Mouse (Mus musculus) lung, embryonic 14.5 days (tissue): ENCODE data around the gene Ifi27. TPM values are rescaled to one million over a fixed set of nuclear protein-coding genes. Genes with fewer than 3 reads are reported as not detected.
A peak's percentile ranks its signal among the peaks of the same experiment; 100 is the strongest.
"Not testable (repeated sequence)": the region's sequence is repeated elsewhere in the genome, so short reads cannot be mapped to it uniquely, and the experiment has no call there.

Experiments used
- ATAC-seq: fragments of 200-750 bp; cut with Nextera tagmentation; 2 replicates; pipeline ENCODE4 v1.8.0; 2017; ENCODE audit warnings: mild to moderate bottlenecking, moderate TSS enrichment, moderate library complexity; ENCODE audit not compliant: insufficient read depth
- DNase-seq: peaks from one replicate; pipeline ENCODE4 v3.0.0-alpha.2; 2015
- H3K27ac ChIP-seq: fragments of 300-500 bp; sonication (generic); 2 replicates; pipeline ENCODE4 v1.5.1; 2014; ENCODE audit warnings: low read depth, mild to moderate bottlenecking, moderate library complexity
- H3K27me3 ChIP-seq: fragments of 300-500 bp; sonication (generic); 2 replicates; pipeline ENCODE4 v1.6.1; 2014; ENCODE audit warnings: low read length, control low read depth; ENCODE audit not compliant: insufficient read depth
- H3K36me3 ChIP-seq: fragments of 300-500 bp; sonication (generic); 2 replicates; pipeline ENCODE4 v1.6.1; 2014; ENCODE audit warnings: control low read depth; ENCODE audit not compliant: insufficient read depth
- H3K4me1 ChIP-seq: fragments of 300-500 bp; sonication (generic); 2 replicates; pipeline ENCODE4 v1.6.1; 2014; ENCODE audit warnings: antibody characterized with exemption, control low read depth; ENCODE audit not compliant: insufficient read depth
- H3K4me2 ChIP-seq: fragments of 300-500 bp; sonication (generic); 2 replicates; pipeline ENCODE4 v1.6.1; 2014; ENCODE audit warnings: mild to moderate bottlenecking
- H3K4me3 ChIP-seq: fragments of 300-500 bp; sonication (generic); 2 replicates; pipeline ENCODE4 v1.5.1; 2014; ENCODE audit warnings: low read depth, low read length
- H3K9ac ChIP-seq: fragments of 300-500 bp; sonication (generic); 2 replicates; pipeline ENCODE4 v1.6.1; 2014
- H3K9me3 ChIP-seq: fragments of 300-500 bp; sonication (generic); 2 replicates; pipeline ENCODE4 v1.6.1; 2016; ENCODE audit warnings: low read depth, low read length, control low read depth
- CTCF ChIP-seq: IDR thresholded peaks from 2 replicates; pipeline ENCODE4 v1.5.1; 2016; ENCODE audit warnings: antibody characterized with exemption, low read depth
- WGBS: fragments of 180-500 bp; shearing (Covaris S2); extraction: QIAGEN DNeasy Blood & Tissue Kit; methylation state at CpG from one replicate; pipeline ENCODE4 v1.1.7; 2014; 5-methylcytosine and 5-hydroxymethylcytosine counted together
- polyA plus RNA-seq: library from polyadenylated mRNA; unstranded; fragments of >200 nt; fragmentation: Nextera tagmentation; extraction: Ambion mirVana; gene quantifications from 2 replicates; pipeline ENCODE4 v1.2.1, GENCODE M21; 2014

Gene Ifi27
- polyA plus RNA-seq, 1 experiment from 2014 or later: 30.9 TPM

DNA sequence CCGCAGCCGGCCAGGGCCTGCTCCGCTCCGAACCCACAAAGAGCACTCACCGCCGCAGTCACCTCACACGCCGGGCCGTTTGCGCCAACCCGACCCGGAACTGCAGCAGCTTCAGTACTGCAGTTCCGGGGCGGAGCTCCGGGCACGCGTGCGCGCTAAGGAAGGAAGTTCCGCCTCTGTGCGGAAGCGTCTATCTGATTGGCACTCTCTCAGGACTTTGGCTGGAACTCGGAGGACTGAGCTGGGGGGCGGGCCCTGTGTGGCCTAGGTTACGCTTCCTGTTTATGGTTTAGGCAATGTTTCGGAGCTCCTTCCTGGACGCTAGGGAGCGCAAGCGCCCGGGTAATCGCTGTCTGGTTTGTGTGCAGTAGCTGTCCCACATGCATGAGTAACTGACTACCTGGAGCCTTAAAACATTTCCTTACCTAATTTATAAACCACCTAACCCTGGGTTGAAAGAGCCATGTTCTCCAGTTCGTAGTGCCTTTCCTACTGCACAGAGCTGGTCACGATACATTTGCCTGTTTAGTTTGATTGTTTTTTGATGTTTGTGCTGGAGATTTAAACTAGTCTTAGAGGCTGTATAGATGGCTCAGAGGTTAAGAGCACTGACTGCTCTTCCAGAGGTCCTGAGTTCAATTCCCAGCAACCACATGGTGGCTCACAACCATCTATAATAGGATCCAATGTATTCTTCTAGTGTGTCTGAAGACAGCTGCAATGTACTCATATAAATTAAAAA lies 8.1 kb upstream of the Ifi27 start, which contains the start of gene Ddx24:
Gene Ddx24 (minus strand): TSS at position 102 of the 742 bp plus-strand sequence.
- no peaks in the 10 kb centered on the region for H3K4me1 ChIP-seq
- peak; percentile 100 for ATAC-seq

DNA sequence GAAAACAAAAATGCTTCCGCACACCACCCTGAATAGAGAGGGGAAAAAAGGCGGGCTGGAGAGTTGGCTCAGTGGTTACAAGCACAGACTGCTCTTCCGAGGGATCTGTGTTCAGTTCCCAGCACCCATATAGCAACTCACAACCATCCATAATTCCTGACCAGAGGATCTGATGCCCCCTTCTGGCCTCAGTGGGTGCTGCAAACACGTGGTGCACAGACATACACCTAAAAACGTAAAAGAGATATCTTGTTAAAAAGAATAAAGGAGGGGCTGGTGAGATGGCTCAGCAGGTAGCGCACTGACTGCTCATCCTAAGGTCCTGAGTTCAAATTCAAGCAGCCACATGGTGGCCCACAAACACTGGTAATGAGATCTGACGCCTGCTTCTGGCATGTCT lies 7.3 kb upstream of the Ifi27 start:
- no peak overlapping the region for H3K9ac ChIP-seq
- ATAC-seq: no peak
- WGBS: 88% methylated on average over 7 of the region's 7 CpGs

More for the DNA sequence above, 8.1 kb upstream of the Ifi27 start, which contains the start of gene Ddx24:
- under 1% methylated on average over 33 of the region's 33 CpGs for WGBS
- peak; percentile 79 for TF ChIP-seq CTCF
- H3K9ac ChIP-seq: peak within 1 kb of the TSS; percentile 78
- 0 out of 2 replicates have a peak within 1 kb of the TSS, but pooled peaks have one; percentile 18 for H3K27ac ChIP-seq
- no peaks in the 10 kb centered on the region for H3K27me3 ChIP-seq
- H3K36me3 ChIP-seq: peaks cover 16% of the 10 kb centered on the region
- H3K9me3 ChIP-seq: no peaks in the 10 kb centered on the region
- H3K4me2 ChIP-seq: peak within 1 kb of the TSS; percentile 68
- DNase-seq: peak; percentile 99
- H3K4me3 ChIP-seq: peak within 1 kb of the TSS; percentile 93

DNA sequence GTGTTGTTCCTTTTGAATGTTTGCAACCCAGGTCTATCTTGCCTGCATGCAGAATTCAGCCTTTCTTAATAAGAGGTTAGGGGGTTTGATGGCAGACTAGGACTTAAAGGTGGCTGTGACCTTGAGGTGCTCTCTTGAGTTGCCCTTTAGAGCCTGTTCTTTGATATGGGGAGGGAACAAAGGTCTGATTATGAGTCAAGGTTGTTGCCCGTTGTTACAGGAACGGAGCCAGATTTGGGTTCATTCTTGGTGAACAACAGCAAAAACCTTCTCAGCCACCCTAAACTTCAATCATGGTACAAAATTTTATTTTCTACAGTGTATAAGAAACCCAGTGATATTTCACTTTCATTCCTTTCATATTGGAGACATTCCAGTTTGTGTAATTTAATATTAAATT lies 581 bp upstream of the Ifi27 start:
- H3K27ac ChIP-seq: no peak overlapping the region
- no peak for ATAC-seq
- H3K9me3 ChIP-seq: no peaks in the 10 kb centered on the region
- no peaks in the 10 kb centered on the region for H3K36me3 ChIP-seq
- H3K9ac ChIP-seq: no peak overlapping the region
- H3K4me3 ChIP-seq: no peak overlapping the region
- no peak overlapping the region for H3K4me2 ChIP-seq
- no peak for TF ChIP-seq CTCF
- DNase-seq: no peak
- H3K4me1 ChIP-seq: no peaks in the 10 kb centered on the region
- WGBS: 81% methylated on average over 2 of the region's 2 CpGs
- H3K27me3 ChIP-seq: no peaks in the 10 kb centered on the region

More for the DNA sequence above, 7.3 kb upstream of the Ifi27 start:
- H3K4me1 ChIP-seq: no peaks in the 10 kb centered on the region
- peaks cover 14% of the 10 kb centered on the region for H3K36me3 ChIP-seq
- H3K27me3 ChIP-seq: no peaks in the 10 kb centered on the region
- H3K4me2 ChIP-seq: no peak overlapping the region
- no peak overlapping the region for H3K4me3 ChIP-seq
- no peak for DNase-seq
- H3K9me3 ChIP-seq: no peaks in the 10 kb centered on the region
- TF ChIP-seq CTCF: peak; percentile 33
- H3K27ac ChIP-seq: no peak overlapping the region

DNA sequence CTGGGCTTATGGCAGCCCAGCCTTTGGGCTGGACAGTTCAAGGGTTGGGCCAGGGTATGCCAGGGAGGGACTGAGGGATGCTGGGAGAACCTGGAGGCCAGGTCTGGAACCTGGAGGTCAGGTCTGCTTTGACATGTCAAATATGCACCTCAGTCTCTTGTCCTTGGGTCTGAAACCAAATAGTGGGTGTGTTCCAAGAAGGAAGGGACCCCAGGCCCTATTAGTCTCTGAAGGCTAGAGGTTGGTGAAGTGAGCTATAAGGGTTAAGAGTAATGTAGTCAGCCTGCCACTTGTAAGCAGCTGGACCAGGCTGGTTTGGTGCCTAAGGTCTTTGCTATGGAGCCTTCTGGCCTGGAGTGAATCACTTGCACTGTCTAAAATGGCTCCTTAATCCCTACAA lies 850 bp downstream of the Ifi27 start:
- Histone ChIP-seq H3K4me3 (peak overlapping the region; percentile 19), H3K9ac (no peak overlapping the region), H3K4me1 (no peaks in the 10 kb centered on the region), H3K36me3 (no peaks in the 10 kb centered on the region), H3K9me3 (no peaks in the 10 kb centered on the region), H3K27ac (no peak overlapping the region), H3K27me3 (no peaks in the 10 kb centered on the region), H3K4me2 (peak overlapping the region; percentile 46)
- DNase-seq (no peak), ATAC-seq (no peak)
- TF ChIP-seq CTCF: no peak

DNA sequence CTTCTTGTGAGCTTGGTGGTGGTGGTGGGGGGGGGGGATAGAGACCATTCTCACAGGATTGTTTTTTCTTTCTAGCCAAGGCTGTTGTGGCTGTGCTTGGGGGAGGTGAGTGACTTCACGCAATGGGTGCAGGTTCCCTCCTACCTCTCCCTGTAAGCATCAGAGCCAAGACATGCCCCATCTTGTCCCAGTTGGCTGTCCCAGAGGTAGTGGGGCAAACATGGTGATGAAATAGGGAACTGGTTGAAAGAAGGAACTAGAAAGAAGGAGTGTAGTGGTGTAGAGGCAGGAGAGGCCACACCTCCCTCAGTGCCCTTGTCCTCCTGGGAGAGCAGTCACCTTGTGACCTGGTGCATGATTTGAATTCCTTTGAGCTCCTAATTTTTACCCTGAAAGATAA lies 3.6 kb downstream of the Ifi27 start:
- no peaks in the 10 kb centered on the region for H3K4me1 ChIP-seq
- H3K9ac ChIP-seq: no peak overlapping the region
- no peak overlapping the region for H3K4me2 ChIP-seq
- no peaks in the 10 kb centered on the region for H3K27me3 ChIP-seq
- WGBS: 57% methylated on average over 1 of the region's 1 CpGs
- ATAC-seq (no peak), DNase-seq (no peak)
- no peak for TF ChIP-seq CTCF
- no peaks in the 10 kb centered on the region for H3K36me3 ChIP-seq
- no peak overlapping the region for H3K27ac ChIP-seq
- no peak overlapping the region for H3K4me3 ChIP-seq
- H3K9me3 ChIP-seq: no peaks in the 10 kb centered on the region

DNA sequence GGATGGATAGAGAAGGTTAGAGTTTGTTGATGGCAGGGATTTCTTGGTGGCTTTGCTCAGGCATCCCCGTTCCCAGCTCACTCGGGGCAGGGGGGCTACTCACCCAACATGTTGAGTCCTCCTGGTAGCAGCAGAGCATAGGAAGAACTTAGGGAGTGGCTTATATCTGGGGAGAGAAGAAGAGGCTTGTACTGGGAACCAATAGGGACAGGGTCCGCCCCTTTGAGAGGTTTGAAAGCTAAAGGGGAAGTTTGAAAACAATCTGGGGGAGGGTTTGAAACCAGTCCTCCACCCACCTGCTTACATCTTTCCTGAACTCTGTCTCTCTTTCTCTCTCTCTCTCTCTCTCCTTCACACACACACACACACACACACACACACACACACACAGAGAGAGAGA lies 9.5 kb downstream of the Ifi27 start, which contains the start of gene Ifi27l2a:
Gene Ifi27l2a (minus strand): TSS at position 157 of the 400 bp plus-strand sequence.
- 44% methylated on average over 3 of the region's 3 CpGs for WGBS
- no peaks in the 10 kb centered on the region for H3K36me3 ChIP-seq
- no peak for ATAC-seq

DNA sequence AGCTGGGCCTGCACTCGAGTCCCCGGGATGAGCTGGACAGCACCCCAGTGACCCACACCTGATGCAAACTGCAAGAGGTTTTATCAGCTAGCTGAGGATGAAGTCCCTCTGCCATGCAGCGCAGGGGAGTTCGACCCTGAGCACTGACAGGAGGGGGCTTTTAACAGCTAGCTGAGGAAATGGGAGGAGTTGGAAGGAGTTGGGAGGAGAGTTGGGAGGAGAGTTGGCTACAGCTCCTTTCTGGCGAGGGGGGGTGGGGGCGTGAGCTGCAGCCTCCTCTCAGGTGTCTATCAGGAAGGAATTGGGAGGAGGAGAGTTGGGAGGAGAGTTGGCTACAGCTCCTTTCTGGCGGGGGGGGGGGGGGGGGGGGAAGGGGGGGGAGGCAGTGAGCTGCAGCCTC lies 10.2 kb downstream of the Ifi27 start:
- H3K27me3 ChIP-seq, DNase-seq, H3K9me3 ChIP-seq, H3K36me3 ChIP-seq, H3K9ac ChIP-seq, H3K4me1 ChIP-seq, H3K4me2 ChIP-seq, H3K27ac ChIP-seq, H3K4me3 ChIP-seq, ATAC-seq: not testable (repeated sequence)
- WGBS: 14% methylated on average over 6 of the region's 7 CpGs

More for the DNA sequence above, 9.5 kb downstream of the Ifi27 start, which contains the start of gene Ifi27l2a:
- Histone ChIP-seq H3K27ac (no peak within 1 kb of the TSS), H3K4me3 (no peak within 1 kb of the TSS), H3K4me1 (no peaks in the 10 kb centered on the region), H3K27me3 (no peaks in the 10 kb centered on the region), H3K9me3 (no peaks in the 10 kb centered on the region), H3K4me2 (no peak within 1 kb of the TSS), H3K9ac (no peak within 1 kb of the TSS)
- no peak for DNase-seq
- no peak for TF ChIP-seq CTCF
